Mouse (Mus musculus): ENCODE results near the gene Ndufs2. TPM values are rescaled to one million over a fixed set of nuclear protein-coding genes. Genes with fewer than 3 reads are reported as not detected.

Ndufs2 gene
- polyA plus RNA-seq, 1 experiment from 2014 or later = 260 TPM

DNA sequence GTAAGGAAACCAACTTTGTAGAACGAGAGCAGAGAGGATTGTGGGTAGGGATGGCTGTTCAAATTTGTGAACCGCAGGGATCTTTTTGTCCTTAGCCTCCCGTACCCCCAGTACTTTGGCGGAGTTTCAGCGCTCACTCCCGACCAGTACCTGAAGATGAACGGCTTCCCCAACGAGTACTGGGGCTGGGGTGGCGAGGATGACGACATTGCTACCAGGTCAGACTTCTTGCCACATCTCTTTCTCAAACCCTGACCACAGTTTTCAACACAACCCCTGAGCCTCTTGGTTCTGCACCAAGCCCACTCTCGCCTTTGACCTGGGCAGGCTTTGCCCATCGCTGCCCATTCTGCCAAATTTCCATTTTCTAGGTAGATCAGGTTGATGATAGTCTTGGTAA, 23.0 kb upstream of the Ndufs2 start:
- 93% methylated on average over 12 of the region's 12 CpGs for WGBS
- Histone ChIP-seq H3K4me2 (ENCODE audit: low read length) (no peak overlapping the region), H3K36me3 (ENCODE audit: control insufficient read depth, insufficient read depth, low read length) (peaks cover 70% of the 10 kb centered on the region), H3K27me3 (replicated peaks; ENCODE audit: control insufficient read depth, insufficient read depth, low read length) (no peaks in the 10 kb centered on the region), H3K27ac (ENCODE audit: low read depth, low read length) (no peak overlapping the region), H3K4me1 (ENCODE audit: control insufficient read depth, insufficient read depth, low read length) (peaks cover 12% of the 10 kb centered on the region; the same call in 1 of the 2 replicates), H3K4me3 (ENCODE audit: low read depth, low read length) (no peak overlapping the region), H3K9ac (ENCODE audit: low read length) (no peak overlapping the region), H3K9me3 (replicated peaks; ENCODE audit: control insufficient read depth, low read length) (no peaks in the 10 kb centered on the region)
- no peak for DNase-seq (ENCODE audit: low spot score)
- ATAC-seq = no peak

DNA sequence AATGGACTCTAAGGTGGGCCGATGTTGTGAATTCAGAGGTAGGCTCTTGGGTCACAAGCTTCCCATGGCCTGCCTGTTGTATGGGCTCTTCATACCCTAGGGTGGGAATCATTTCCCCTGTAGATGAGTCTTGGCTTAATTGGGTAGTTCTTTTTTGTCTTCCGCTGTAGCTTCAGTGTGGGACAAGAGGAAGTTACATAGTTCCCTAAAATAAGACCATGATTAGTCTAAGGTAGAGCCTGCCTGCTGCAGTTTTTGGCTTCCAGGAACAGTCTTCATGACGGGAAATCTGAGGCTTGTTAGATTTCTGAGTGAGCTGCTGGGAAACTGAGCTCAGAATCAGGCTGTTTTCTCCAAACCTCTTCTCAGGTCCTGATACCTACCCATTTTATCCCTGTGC, 20.9 kb upstream of the Ndufs2 start:
- no peak for ATAC-seq
- H3K36me3 ChIP-seq (ENCODE audit: control insufficient read depth, insufficient read depth, low read length) = peaks cover 53% of the 10 kb centered on the region
- no peaks in the 10 kb centered on the region for H3K9me3 ChIP-seq (replicated peaks; ENCODE audit: control insufficient read depth, low read length)
- H3K9ac ChIP-seq (ENCODE audit: low read length) = no peak overlapping the region
- 92% methylated on average over 3 of the region's 3 CpGs for WGBS
- no peak overlapping the region for H3K27ac ChIP-seq (ENCODE audit: low read depth, low read length)
- H3K4me2 ChIP-seq (ENCODE audit: low read length) = no peak overlapping the region
- no peak for DNase-seq (ENCODE audit: low spot score)
- no peak overlapping the region for H3K4me3 ChIP-seq (ENCODE audit: low read depth, low read length)
- H3K27me3 ChIP-seq (replicated peaks; ENCODE audit: control insufficient read depth, insufficient read depth, low read length) = no peaks in the 10 kb centered on the region
- H3K4me1 ChIP-seq (ENCODE audit: control insufficient read depth, insufficient read depth, low read length) = peaks cover 12% of the 10 kb centered on the region; the same call in 1 of the 2 replicates

DNA sequence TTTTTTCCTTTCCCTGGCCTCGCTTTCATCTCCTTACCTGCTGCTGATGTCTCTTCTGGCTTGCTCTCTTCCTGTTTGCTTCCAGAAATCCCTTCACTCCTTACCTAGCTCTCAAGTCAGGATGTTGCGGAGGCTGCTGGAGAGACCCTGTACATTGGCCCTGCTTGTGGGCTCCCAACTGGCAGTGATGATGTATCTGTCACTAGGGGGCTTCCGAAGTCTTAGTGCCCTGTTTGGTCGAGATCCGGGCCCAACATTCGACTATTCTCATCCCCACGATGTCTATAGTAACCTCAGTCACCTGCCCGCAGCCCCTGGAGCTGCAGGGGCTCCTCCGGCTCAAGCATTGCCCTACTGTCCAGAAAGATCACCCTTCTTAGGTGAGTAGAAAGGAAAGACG, 20.4 kb upstream of the Ndufs2 start:
- H3K27me3 ChIP-seq (replicated peaks; ENCODE audit: control insufficient read depth, insufficient read depth, low read length) = no peaks in the 10 kb centered on the region
- H3K4me1 ChIP-seq (ENCODE audit: control insufficient read depth, insufficient read depth, low read length) = peaks cover 12% of the 10 kb centered on the region; the same call in 1 of the 2 replicates
- DNase-seq (ENCODE audit: low spot score) (no peak), ATAC-seq (no peak)
- WGBS = 78% methylated on average over 10 of the region's 10 CpGs
- peak overlapping the region; percentile 95; the same call in 1 of the 2 replicates for H3K4me2 ChIP-seq (ENCODE audit: low read length)
- no peak overlapping the region for H3K9ac ChIP-seq (ENCODE audit: low read length)
- peaks cover 49% of the 10 kb centered on the region for H3K36me3 ChIP-seq (ENCODE audit: control insufficient read depth, insufficient read depth, low read length)
- H3K4me3 ChIP-seq (ENCODE audit: low read depth, low read length) = no peak overlapping the region
- no peak overlapping the region for H3K27ac ChIP-seq (ENCODE audit: low read depth, low read length)
- H3K9me3 ChIP-seq (replicated peaks; ENCODE audit: control insufficient read depth, low read length) = no peaks in the 10 kb centered on the region

DNA sequence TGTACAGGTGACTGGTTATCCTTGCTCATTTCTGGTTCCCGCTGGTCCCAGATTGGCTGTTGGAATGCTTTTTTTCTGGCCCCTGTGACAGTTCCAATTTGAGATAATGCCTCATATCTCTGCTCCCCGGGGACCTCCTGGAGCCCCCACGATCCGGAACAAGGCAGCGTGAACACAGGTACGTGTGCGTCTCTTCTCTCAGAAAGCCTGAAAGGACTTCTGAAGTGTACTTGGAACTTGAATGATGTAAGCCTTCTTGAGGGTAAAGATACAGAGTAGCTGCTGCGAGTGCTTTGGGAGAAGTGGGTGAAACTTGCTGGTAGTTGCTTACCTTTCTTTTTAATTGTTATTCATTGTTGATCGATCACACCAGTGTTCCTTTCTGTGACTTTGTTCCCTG, 20.0 kb upstream of the Ndufs2 start:
- H3K27me3 ChIP-seq (replicated peaks; ENCODE audit: control insufficient read depth, insufficient read depth, low read length) = no peaks in the 10 kb centered on the region
- H3K9ac ChIP-seq (ENCODE audit: low read length) = peak overlapping the region; percentile 86
- DNase-seq (ENCODE audit: low spot score) = no peak

DNA sequence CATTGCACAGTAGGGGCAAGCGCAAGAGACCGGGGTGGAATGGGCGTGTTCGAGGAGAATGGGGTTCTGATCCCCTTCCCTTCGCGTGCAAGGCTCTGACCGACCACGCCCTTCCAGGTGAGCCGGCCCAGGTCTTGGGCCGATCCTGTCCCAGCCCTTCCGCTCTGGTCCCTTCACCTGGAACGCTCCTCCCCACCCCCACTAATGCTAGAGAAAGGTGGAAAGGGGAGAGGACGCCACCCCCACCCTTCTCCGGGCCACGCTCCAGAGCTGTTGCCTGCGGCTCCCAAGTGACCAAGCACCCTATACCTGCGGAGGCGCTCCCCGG, 19.3 kb upstream of the Ndufs2 start:
- Histone ChIP-seq H3K4me2 (ENCODE audit: low read length) (peak overlapping the region; percentile 95), H3K4me1 (ENCODE audit: control insufficient read depth, insufficient read depth, low read length) (peaks cover 12% of the 10 kb centered on the region; the same call in 1 of the 2 replicates), H3K27me3 (replicated peaks; ENCODE audit: control insufficient read depth, insufficient read depth, low read length) (no peaks in the 10 kb centered on the region), H3K4me3 (ENCODE audit: low read depth, low read length) (peak overlapping the region; percentile 82), H3K36me3 (ENCODE audit: control insufficient read depth, insufficient read depth, low read length) (peaks cover 38% of the 10 kb centered on the region), H3K9me3 (replicated peaks; ENCODE audit: control insufficient read depth, low read length) (no peaks in the 10 kb centered on the region), H3K9ac (ENCODE audit: low read length) (peak overlapping the region; percentile 86), H3K27ac (ENCODE audit: low read depth, low read length) (peak overlapping the region; percentile 58; the same call in 1 of the 2 replicates)
- peak; percentile 73 for ATAC-seq
- WGBS = under 1% methylated on average over 19 of the region's 19 CpGs
- DNase-seq (ENCODE audit: low spot score) = no peak

More for the DNA sequence above, 20.0 kb upstream of the Ndufs2 start:
- Histone ChIP-seq H3K9me3 (replicated peaks; ENCODE audit: control insufficient read depth, low read length) (no peaks in the 10 kb centered on the region), H3K4me3 (ENCODE audit: low read depth, low read length) (peak overlapping the region; percentile 82), H3K4me1 (ENCODE audit: control insufficient read depth, insufficient read depth, low read length) (peaks cover 12% of the 10 kb centered on the region; the same call in 1 of the 2 replicates), H3K36me3 (ENCODE audit: control insufficient read depth, insufficient read depth, low read length) (peaks cover 44% of the 10 kb centered on the region), H3K4me2 (ENCODE audit: low read length) (peak overlapping the region; percentile 95), H3K27ac (ENCODE audit: low read depth, low read length) (no peak overlapping the region)
- no peak for ATAC-seq
- 57% methylated on average over 9 of the region's 9 CpGs for WGBS

DNA sequence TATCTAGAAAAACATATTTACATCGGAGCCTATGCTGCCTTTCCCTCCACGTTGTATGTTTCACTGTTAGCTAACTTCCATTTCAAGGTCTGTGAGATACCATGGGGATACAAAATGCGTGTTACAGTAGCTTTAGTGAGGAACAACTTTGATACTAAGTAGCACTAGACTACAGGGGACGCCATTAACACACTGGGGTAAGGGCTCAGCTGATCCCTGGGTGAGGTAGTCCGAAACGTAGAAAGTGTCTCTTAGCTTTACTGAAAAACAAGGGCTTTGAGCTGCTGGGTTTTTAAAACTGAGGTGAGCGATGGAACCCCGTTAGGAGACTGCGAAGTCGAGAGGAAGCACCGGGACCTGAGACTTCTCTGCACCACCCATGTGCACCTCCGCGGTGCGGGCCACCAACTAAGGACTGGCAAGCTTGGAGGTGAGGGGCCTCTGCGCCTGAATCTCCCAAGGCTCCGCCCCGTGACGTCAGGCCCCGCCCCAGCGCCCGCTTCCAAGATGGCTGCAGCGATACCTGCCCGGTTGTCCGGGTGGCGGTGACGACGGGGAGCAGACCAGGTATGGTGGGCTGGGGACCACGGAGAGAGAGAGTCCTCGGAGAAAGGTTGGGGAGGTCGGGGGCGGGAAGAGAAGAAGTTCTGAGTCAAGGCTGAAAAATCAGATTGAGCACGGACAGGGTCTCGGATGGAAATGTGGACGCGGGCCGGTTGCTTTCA, 18.8 kb upstream of the Ndufs2 start, which contains the start of gene B4galt3:
Gene B4galt3, plus strand, starts transcription at position 481 of the 725 bp plus-strand sequence.
- DNase-seq (ENCODE audit: low spot score) (peak; percentile 93), ATAC-seq (peak; percentile 98)
- Histone ChIP-seq H3K27ac (ENCODE audit: low read depth, low read length) (peak within 1 kb of the TSS; percentile 58; the same call in 1 of the 2 replicates), H3K4me1 (ENCODE audit: control insufficient read depth, insufficient read depth, low read length) (peaks cover 12% of the 10 kb centered on the region; the same call in 1 of the 2 replicates), H3K9ac (ENCODE audit: low read length) (peak within 1 kb of the TSS; percentile 86), H3K4me3 (ENCODE audit: low read depth, low read length) (peak within 1 kb of the TSS; percentile 82), H3K36me3 (ENCODE audit: control insufficient read depth, insufficient read depth, low read length) (peaks cover 33% of the 10 kb centered on the region), H3K9me3 (replicated peaks; ENCODE audit: control insufficient read depth, low read length) (no peaks in the 10 kb centered on the region), H3K4me2 (ENCODE audit: low read length) (peak within 1 kb of the TSS; percentile 95), H3K27me3 (replicated peaks; ENCODE audit: control insufficient read depth, insufficient read depth, low read length) (no peaks in the 10 kb centered on the region)
- 4% methylated on average over 36 of the region's 36 CpGs for WGBS

DNA sequence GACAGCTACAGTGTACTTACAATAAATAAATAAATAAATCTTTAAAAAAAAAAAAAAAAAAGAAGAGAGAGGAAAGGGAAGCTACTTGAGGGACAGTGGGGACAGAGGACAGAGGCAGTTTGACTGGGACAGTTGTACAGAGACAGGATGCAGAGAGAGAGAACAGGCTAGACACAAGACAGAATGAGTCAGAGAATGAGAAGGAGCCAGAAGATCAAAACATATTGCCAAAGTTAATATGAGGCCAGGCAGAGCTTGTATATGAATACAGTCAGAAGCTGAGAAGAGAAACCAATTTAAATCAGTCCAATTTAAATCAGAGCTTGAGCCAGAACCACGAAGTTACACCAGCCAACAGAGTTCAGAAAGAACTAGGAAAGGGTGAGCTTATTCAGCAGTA, 17.2 kb upstream of the Ndufs2 start:
- H3K27me3 ChIP-seq (replicated peaks; ENCODE audit: control insufficient read depth, insufficient read depth, low read length) = no peaks in the 10 kb centered on the region
- H3K4me1 ChIP-seq (ENCODE audit: control insufficient read depth, insufficient read depth, low read length) = peaks cover 15% of the 10 kb centered on the region; the same call in 1 of the 2 replicates
- H3K4me3 ChIP-seq (ENCODE audit: low read depth, low read length) = no peak overlapping the region
- H3K9me3 ChIP-seq (replicated peaks; ENCODE audit: control insufficient read depth, low read length) = no peaks in the 10 kb centered on the region
- 63% methylated on average over 1 of the region's 1 CpGs for WGBS
- H3K9ac ChIP-seq (ENCODE audit: low read length) = no peak overlapping the region
- DNase-seq (ENCODE audit: low spot score) = no peak
- H3K4me2 ChIP-seq (ENCODE audit: low read length) = no peak overlapping the region
- H3K36me3 ChIP-seq (ENCODE audit: control insufficient read depth, insufficient read depth, low read length) = peaks cover 16% of the 10 kb centered on the region
- no peak for ATAC-seq
- H3K27ac ChIP-seq (ENCODE audit: low read depth, low read length) = no peak overlapping the region

DNA sequence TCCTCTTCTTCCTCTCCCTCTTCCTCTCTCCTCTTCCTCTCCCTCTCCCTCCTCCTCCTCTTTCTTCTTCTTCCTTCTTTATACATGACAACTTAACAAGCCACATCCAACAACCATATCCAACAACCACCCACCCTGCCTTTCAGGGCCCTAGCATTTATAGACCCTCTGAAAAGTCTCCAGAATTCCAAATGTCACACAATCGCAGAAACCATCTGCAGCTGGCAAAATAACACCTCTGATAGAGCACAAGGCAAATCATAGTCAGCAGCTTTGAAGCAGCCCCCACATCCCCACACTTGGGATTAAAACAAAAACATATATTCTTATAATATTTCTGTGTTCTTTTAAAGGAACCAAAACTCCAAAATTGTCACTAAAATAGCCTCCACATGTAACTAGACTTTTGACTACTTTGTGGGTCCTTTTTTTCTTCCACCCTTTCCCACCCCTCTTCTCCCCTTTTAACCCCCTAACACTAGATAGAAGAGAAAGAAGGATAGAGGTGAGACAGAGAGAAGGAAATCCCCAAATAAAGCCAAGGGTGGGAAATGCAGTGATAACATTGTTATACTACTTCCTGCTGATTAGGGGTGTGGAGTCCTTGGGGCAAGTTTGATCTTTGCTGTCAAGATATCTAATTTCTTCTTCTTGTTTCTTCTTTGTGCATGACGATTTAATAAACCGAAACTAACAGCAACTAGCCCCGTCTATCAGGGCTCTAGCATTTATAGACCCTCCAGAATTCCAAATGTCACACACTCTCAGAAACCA, 15.0 kb upstream of the Ndufs2 start:
- no peak for DNase-seq (ENCODE audit: low spot score)
- Histone ChIP-seq H3K36me3 (ENCODE audit: control insufficient read depth, insufficient read depth, low read length) (no peaks in the 10 kb centered on the region), H3K27ac (ENCODE audit: low read depth, low read length) (no peak overlapping the region), H3K4me3 (ENCODE audit: low read depth, low read length) (no peak overlapping the region), H3K27me3 (replicated peaks; ENCODE audit: control insufficient read depth, insufficient read depth, low read length) (no peaks in the 10 kb centered on the region), H3K4me1 (ENCODE audit: control insufficient read depth, insufficient read depth, low read length) (peaks cover 18% of the 10 kb centered on the region), H3K4me2 (ENCODE audit: low read length) (no peak overlapping the region), H3K9me3 (replicated peaks; ENCODE audit: control insufficient read depth, low read length) (no peaks in the 10 kb centered on the region), H3K9ac (ENCODE audit: low read length) (no peak overlapping the region)
- WGBS = 77% methylated on average over 4 of the region's 4 CpGs
- no peak for ATAC-seq
